Mouse (Mus musculus) lung, adult 2 months (tissue): ENCODE data around the gene Insr. TPM values are rescaled to one million over a fixed set of nuclear protein-coding genes. Genes with fewer than 3 reads are reported as not detected.

ENCODE experiments used
- DNase-seq: peaks from one replicate; pipeline ENCODE4 v3.0.0; 2022
- H3K4me1 ChIP-seq: fragments of 200-500 bp; 2 replicates; pipeline ENCODE4 v1.6.1; 2011; ENCODE audit warnings: low read length; ENCODE audit not compliant: control insufficient read depth, insufficient read depth
- H3K4me3 ChIP-seq: fragments of 200-500 bp; replicated peaks from 2 replicates; pipeline ENCODE3; 2011; ENCODE audit warnings: low read depth, mild to moderate bottlenecking, control low read depth, low read length; ENCODE audit errors: extremely low read depth
- CTCF ChIP-seq: fragments of 200-500 bp; IDR thresholded peaks from 2 replicates; pipeline ENCODE4 v1.5.1; 2011; ENCODE audit warnings: mild to moderate bottlenecking, low read length, control low read depth; ENCODE audit not compliant: insufficient read depth
- POLR2A ChIP-seq: fragments of 200-500 bp; IDR thresholded peaks from 2 replicates; pipeline ENCODE4 v1.6.1; 2011; ENCODE audit warnings: low read depth, mild to moderate bottlenecking, control low read depth, low read length, borderline replicate concordance; ENCODE audit errors: extremely low read depth
- WGBS: fragments of 180-500 bp; shearing (Covaris S2); methylation state at CpG from one replicate; pipeline ENCODE4 v1.1.7; 2018; 5-methylcytosine and 5-hydroxymethylcytosine counted together
- polyA plus RNA-seq: library from polyadenylated mRNA; depleted of rRNA; stranded (reverse); fragments of >200 nt; gene quantifications from 2 replicates; pipeline ENCODE4 v1.2.3, GENCODE M21; 2012

Insr gene
- polyA plus RNA-seq, 1 experiment: 24.6 TPM

GRCm38 (mm10) chr8:3256147-3256940 lies 23.1 kb downstream of the Insr start:
- DNase-seq: no peak
- H3K4me3 ChIP-seq: no peak overlapping the region
- peaks cover 17% of the 10 kb centered on the region for H3K4me1 ChIP-seq
- no peak for TF ChIP-seq CTCF
- TF ChIP-seq POLR2A: no peak
- WGBS: 70% methylated on average over 5 of the region's 5 CpGs

GRCm38 (mm10) chr8:3255321-3255720 lies 24.1 kb downstream of the Insr start:
- no peak for DNase-seq
- WGBS: 67% methylated on average over 1 of the region's 1 CpGs
- no peak for TF ChIP-seq POLR2A
- no peak for TF ChIP-seq CTCF

DNA sequence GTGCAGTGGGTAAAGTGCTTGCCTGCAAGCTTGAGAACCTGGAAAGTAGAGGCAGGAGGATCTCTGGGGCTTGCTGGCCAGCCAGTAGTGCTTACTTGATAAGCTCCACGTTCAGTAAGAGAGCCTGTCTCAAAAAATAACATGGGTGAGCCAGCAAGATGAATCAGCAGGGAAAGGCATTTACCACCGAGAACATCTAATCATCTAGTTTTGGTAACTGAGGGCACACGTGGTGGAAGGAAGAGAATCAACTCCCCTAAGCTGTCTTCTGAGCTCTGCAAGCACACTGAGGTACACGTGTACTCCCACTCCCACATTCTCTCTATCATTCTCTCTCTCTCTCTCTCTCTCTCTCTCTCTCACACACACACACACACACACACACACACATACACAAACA lies 26.2 kb downstream of the Insr start:
- H3K4me3 ChIP-seq: no peak overlapping the region
- no peak for DNase-seq
- H3K4me1 ChIP-seq: peaks cover 12% of the 10 kb centered on the region
- 41% methylated on average over 4 of the region's 4 CpGs for WGBS
- TF ChIP-seq CTCF: no peak
- TF ChIP-seq POLR2A: no peak

More at GRCm38 (mm10) chr8:3255321-3255720, 24.1 kb downstream of the Insr start:
- peaks cover 10% of the 10 kb centered on the region for H3K4me1 ChIP-seq
- H3K4me3 ChIP-seq: no peak overlapping the region

- TF ChIP-seq POLR2A: no peak
- TF ChIP-seq CTCF: no peak
- Histone ChIP-seq H3K4me3 (no peak overlapping the region), H3K4me1 (peaks cover 12% of the 10 kb centered on the region)
- DNase-seq: no peak
- WGBS: 72% methylated on average over 6 of the region's 6 CpGs
These were observed 26.8 kb downstream of the Insr start for GRCm38 (mm10) chr8:3252665-3253064.

DNA sequence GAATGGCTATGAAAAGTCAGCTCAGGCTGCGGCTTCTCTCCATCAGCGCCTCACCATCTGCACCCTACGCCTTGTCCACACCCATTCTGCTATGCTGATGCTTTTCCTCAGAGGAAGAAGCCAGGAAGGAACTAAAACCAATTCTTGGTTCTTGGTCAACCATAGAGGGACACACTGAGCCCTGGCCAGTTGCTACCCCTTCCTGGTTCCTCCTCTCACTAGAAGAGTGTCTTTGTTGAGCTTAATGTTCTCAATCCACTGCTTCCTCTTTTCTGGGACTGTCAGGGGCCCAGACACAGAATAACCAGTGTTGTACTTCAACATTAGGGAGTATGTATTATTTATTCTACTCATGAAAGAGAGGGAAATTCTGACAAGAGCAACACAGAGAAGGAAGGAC lies 28.3 kb downstream of the Insr start:
- TF ChIP-seq POLR2A (no peak), CTCF (no peak)
- peaks cover 18% of the 10 kb centered on the region for H3K4me1 ChIP-seq
- 77% methylated on average over 3 of the region's 3 CpGs for WGBS
- DNase-seq: no peak
- no peak overlapping the region for H3K4me3 ChIP-seq

DNA sequence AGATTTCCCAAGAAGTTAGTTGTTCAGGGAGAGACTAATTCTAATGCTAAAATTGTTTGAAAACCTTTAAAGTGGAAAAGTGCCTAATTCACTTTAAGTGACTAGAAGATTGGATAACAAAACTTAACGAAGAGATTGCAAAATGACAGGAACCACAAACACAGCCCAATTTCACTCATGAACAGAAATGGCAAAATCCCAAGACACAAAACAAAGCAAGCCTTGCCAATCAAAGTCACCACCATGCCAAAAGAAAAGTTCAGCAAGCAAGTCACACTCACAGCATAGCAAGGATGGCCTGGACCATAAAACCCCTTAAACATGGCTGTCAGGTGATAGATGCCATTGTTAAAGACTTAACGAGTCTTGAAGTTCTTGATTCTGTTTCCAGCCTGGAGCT lies 29.5 kb downstream of the Insr start:
- no peak overlapping the region for H3K4me3 ChIP-seq
- WGBS: 42% methylated on average over 2 of the region's 2 CpGs
- H3K4me1 ChIP-seq: peaks cover 18% of the 10 kb centered on the region
- no peak for DNase-seq
- no peak for TF ChIP-seq CTCF

GRCm38 (mm10) chr8:3248704-3249103 lies 30.7 kb downstream of the Insr start:
- WGBS: 71% methylated on average over 5 of the region's 5 CpGs
- TF ChIP-seq POLR2A (no peak), CTCF (no peak)
- Histone ChIP-seq H3K4me3 (no peak overlapping the region), H3K4me1 (peaks cover 18% of the 10 kb centered on the region)
- no peak for DNase-seq

GRCm38 (mm10) chr8:3247129-3247528 lies 32.3 kb downstream of the Insr start:
- WGBS: 20% methylated on average over 1 of the region's 1 CpGs
- no peak for DNase-seq
- TF ChIP-seq CTCF (no peak), POLR2A (no peak)
- Histone ChIP-seq H3K4me1 (peaks cover 18% of the 10 kb centered on the region), H3K4me3 (no peak overlapping the region)

- WGBS: 83% methylated on average over 4 of the region's 4 CpGs
- no peak for DNase-seq
- TF ChIP-seq CTCF: no peak
- TF ChIP-seq POLR2A: no peak
- peaks cover 14% of the 10 kb centered on the region for H3K4me1 ChIP-seq
- H3K4me3 ChIP-seq: no peak overlapping the region
These were observed 36.2 kb downstream of the Insr start for GRCm38 (mm10) chr8:3243229-3243628.

GRCm38 (mm10) chr8:3240725-3241124 lies 38.7 kb downstream of the Insr start:
- H3K4me1 ChIP-seq: peaks cover 17% of the 10 kb centered on the region; the same call in 1 of the 2 replicates
- WGBS: 78% methylated on average over 3 of the region's 3 CpGs
- H3K4me3 ChIP-seq: no peak overlapping the region
- no peak for DNase-seq
- TF ChIP-seq CTCF (no peak), POLR2A (no peak)

DNA sequence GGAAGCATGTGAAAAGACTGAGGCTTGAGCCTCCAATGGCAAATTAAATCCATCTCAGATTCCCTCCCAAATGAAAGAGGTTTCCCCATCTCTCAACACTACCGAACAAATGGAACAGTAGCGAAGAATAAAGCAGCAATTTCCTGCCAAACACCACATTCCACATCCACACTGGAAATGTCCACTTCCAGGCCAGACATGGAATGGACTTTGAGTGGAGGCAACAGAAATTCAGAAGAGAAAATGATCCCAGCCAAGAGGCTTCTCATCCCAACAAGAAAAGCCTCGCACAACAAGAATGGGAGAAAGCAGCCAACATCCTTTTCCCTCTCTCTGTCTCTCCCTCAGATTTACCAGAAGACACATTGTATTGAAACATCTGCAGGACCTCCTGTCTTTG lies 39.8 kb downstream of the Insr start:
- DNase-seq: no peak
- no peak overlapping the region for H3K4me3 ChIP-seq
- peaks cover 17% of the 10 kb centered on the region; the same call in 1 of the 2 replicates for H3K4me1 ChIP-seq
- TF ChIP-seq POLR2A (no peak), CTCF (no peak)
- 42% methylated on average over 3 of the region's 3 CpGs for WGBS
